Mouse (Mus musculus) G1E (cell line): ENCODE measurements around the gene Scamp4.

Experiments used
- CTCF ChIP-seq: IDR thresholded peaks from 2 replicates; pipeline ENCODE4 v1.5.1; 2012; ENCODE audit warnings: low read depth, low read length, inconsistent platforms, mixed read lengths
- GATA1 ChIP-seq: IDR thresholded peaks from 2 replicates; pipeline ENCODE4 v1.6.1; 2012; ENCODE audit warnings: borderline replicate concordance, low read length, inconsistent platforms, mixed read lengths

DNA sequence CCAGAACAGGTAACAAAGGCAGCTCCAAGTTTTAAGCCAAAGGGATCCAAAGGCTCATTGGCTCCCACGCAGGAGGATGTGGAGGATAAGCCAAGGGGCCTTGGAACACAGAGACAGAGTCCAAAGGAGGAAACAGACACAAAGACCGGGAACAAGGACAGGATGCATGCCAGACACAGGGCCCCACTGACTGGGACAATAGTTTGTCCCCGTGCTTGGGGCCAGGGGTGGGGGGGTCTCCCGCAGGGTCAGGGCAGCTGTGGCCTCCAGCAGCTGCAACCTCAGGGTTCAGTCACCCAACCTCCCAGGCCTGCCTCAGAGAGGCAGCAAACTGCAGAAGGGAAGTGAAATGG is 15.4 kb upstream of the Scamp4 start:
- TF ChIP-seq CTCF = no peak
- TF ChIP-seq GATA1 = no peak
